Mouse (Mus musculus) erythroid progenitor cell, adult 5-6 weeks (primary cell): ENCODE results near the gene Aldh18a1. TPM values are rescaled to one million over a fixed set of nuclear protein-coding genes. Genes with fewer than 3 reads are reported as not detected.

Experiments used
- ATAC-seq: replicated peaks from 2 replicates; pipeline ENCODE4 v1.8.0; 2016; ENCODE audit warnings: moderate number of reproducible peaks, mild to moderate bottlenecking, moderate TSS enrichment, inconsistent platforms; ENCODE audit not compliant: poor library complexity, low FRiP score, severe bottlenecking
- total RNA-seq, 2 experiments: library from RNA; stranded (forward) in 1 of 2; stranded (reverse) in 1 of 2; fragments of 150-400 nt in 1 of 2; fragments of 186-747, 209-891 nt in 1 of 2; gene quantifications; 2 replicates each; pipeline versions ENCODE4 v1.2.3 to v1.2.4; 2015 to 2017; ENCODE audit warnings: low replicate concordance in 2 of 2

Aldh18a1 gene
- total RNA-seq, 2 experiments from 2014 or later, result 6.5 to 10.9 TPM

DNA sequence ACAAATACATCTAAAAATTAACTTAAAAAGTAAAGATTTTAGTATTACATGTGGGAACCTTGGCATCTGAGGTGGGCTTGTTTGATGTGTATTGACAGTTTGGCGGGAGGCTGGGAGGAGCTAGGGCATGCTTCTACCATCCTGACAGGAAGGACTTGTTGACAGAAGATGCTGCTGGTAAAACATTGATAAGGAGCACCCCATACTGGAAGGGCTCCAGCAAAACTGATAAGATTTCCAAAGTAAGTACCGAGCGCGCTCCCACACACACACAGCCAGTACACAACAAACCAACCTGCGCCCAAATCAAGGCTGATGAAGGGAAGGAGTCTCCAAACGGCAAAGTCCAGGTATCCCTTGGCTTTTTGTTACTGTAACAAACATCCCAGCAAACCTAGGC is 51.7 kb downstream of the Aldh18a1 start:
- peak; percentile 91 for ATAC-seq

DNA sequence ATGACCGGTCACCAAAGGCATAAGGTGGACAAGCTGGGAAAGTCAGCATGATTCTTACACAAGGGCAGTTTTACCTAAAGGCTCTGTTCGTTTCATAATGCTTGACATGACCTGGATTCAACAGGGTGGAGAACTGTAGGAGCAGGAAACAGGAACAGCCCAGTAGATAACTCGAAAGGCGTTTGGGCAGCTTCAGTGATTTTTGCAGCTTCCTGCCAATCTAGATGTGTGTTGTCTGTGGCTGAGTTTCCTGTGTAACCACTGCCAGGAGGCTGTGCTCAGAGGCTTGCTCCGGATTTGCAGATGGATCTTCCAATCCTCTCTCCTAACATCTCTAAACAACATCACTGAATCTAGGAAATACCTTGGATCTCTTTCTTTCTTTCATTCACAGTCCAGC is 55.7 kb downstream of the Aldh18a1 start:
- ATAC-seq, result no peak

DNA sequence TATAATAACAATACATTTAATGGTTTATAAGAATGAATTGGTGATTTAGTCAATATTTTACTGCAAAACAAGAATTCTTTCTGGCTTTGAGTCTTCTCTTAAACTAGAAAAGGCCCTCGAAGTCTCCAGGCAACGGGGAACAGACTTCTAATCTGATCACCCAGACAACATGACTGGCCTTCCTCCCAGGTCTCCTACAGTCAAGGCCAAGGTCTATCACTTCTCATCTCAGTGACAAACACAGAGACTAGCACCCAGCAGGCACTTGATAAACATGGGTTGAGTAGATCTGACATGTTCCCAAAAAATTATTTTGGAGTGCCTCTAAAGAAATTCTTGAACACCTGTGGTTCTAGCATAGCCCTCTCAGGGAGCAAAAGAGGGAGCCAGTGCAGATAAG is 57.9 kb downstream of the Aldh18a1 start:
- no peak for ATAC-seq

DNA sequence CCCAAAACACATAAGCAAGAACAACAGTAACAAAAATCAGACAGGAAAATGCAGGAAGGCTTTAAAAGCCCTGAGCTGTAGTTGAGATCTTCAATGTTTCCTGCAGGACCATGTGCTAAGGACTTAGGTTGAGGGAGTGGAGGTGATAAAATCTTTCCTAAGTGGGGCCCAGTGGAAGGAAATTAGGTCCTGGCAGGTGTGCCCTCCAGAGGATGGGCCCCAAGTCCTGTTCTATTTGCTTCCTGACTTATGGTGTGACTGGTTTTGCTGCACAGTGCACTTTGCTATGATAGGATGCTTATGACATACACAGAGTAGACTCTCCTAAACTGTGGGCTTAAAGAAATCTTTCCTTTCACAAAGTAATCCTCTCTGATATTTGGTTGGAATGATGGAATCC is 60.0 kb downstream of the Aldh18a1 start:
- ATAC-seq, result no peak

DNA sequence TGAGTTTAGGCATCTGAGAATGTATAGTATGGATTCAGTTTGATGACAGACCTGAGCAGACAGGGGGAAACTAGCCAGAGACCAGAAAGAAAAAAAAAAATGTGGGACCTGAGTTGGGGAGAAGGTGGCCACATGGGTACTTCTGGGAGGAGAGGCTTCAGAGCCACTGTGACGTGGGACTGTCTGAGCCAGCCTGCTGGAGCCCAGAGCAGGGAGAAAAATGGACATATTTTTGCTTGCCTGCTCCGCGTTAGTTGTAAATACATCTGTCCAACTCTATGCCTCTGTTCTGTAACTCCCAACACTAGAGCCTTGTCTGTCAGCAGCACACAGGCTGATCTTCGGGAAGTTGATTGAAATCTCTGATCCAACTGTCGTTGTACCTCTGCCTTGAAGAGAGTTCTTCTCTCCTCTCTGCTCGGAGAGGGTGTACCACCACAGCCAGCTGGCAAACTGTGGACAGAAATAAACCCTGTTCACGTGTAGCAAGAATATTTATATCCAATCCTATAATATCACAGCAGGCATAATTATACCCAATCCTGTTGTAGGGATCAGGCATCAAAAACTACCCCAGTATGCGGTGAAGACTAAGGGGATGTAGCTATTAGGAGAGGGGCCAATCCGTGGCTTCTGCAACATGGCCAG is 61.8 kb downstream of the Aldh18a1 start:
- ATAC-seq, result no peak

DNA sequence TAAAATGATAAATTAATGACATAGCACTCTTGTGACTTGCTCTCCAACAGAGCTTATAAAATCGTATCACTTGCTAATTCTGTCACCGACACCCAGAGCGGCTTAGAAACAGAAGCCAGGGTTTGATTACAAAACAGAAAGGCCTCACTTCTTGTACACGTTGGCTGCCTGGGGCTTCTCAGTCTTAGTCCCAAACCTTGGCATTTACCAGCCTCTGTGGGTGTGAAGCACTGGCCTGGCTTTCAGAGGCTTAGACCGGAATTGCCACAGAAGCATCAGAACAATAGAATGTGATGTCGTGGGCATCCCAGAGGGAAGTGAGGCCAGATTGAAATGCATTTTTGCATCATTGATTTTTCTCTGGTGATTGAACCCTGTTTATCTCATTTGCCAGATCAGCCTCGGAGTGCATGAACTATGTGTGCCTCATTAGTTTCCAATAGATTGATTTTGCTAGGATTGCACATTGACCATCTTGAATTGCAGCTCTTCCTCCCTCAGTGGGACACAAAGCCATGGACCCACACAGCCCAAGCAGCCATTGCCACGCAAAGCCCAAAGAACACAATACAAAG is 64.7 kb downstream of the Aldh18a1 start:
- no peak for ATAC-seq

DNA sequence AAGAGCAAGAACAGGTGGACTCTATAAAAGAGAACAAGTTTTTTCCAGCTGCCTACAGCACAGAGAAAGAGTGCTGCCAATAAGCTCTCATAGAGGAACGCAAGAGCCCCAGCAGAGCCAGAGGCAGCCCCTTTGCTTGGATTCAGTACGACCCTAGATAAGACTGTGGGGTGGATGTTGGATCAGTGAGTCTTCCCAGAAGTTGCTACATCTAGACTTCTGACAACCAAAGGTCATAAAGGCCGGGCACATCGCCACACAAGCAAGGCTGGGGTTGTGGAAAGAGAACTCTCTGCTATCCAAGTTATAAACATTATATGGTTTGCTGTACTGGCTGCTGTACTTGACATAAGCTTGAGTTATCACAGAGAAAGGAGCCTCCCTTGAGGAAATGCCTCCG is 67.9 kb downstream of the Aldh18a1 start:
- ATAC-seq, result no peak

DNA sequence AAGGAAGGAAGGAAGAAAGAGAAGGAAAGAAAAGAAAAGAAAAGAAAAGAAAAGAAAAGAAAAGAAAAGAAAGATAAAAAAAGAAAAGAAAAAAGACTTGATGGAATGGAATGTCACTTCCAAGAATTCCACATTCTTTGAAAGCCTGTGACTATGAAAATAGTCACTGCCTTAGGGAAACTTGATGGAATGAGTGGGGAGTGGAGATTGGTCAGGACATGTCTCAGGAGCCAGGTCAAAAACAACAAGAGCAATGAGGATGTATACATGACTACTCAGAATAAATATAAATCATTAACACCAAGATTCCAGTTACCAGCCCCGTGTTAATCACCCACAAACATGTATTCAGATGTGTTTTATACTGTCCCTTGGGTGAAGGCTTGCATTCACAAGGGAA is 69.6 kb downstream of the Aldh18a1 start:
- no peak for ATAC-seq

DNA sequence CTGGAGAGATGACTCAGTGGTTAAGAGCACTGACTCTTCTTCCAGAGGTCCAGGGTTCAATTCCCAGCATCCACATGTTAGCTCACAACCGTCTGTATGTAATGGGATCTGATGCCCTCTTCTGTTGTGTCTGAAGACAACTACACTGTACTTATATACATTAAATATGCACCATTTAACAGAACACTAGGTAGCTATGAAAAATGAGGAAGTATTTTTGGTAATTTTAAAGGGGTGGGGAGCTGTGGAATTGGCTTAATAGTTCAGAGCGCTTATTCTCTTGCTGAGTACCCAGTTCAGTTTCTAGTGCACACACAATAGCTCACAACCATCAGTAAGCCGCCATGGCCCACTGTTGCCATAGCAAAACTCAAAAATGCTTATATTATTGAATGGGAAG is 72.7 kb downstream of the Aldh18a1 start:
- ATAC-seq, result no peak

DNA sequence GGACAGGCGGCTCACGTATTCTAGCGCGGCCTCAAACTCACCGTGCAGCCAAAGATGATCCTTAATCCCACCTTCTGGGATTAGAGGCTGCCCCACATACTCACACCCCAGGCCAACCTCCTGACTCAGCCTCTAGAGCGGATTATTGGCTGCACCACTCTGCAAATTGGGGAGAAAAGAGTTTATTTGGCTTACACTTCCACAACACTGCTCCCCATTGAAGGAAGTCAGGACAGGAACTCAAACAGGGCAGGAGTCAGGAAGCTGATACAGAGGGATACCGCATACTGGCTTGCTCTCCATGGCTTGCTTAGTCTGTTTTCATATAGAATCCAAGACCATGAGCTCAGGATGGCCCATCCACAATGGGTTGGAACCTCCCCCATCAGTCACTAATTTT is 73.9 kb downstream of the Aldh18a1 start:
- no peak for ATAC-seq

DNA sequence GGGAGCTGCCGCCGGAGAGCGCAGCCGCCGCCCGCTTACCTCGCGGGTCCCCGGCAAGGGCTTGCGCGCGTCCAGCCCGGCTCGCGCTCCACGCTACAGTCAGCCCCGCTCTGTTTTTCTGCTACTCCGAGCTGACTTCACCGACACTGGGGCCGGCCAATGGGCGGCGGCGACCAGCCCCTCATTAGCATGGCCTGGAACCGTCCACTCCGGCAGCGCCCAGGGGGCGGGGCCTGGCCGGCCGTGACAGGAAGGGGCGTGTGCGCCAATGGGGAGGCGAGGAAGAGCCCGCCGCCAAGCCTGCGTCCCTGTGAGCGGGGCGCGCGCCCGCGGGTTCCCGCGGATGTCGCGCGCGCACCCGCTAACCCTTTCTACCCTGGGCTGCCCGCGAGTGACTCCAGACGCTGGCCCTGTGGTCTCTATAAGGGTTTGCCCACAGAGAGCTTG is 74.6 kb downstream of the Aldh18a1 start, which contains the start of gene Sorbs1:
TSS of gene Sorbs1 (minus strand) at position 148 of the 447 bp plus-strand sequence.
- ATAC-seq, result peak; percentile 91

DNA sequence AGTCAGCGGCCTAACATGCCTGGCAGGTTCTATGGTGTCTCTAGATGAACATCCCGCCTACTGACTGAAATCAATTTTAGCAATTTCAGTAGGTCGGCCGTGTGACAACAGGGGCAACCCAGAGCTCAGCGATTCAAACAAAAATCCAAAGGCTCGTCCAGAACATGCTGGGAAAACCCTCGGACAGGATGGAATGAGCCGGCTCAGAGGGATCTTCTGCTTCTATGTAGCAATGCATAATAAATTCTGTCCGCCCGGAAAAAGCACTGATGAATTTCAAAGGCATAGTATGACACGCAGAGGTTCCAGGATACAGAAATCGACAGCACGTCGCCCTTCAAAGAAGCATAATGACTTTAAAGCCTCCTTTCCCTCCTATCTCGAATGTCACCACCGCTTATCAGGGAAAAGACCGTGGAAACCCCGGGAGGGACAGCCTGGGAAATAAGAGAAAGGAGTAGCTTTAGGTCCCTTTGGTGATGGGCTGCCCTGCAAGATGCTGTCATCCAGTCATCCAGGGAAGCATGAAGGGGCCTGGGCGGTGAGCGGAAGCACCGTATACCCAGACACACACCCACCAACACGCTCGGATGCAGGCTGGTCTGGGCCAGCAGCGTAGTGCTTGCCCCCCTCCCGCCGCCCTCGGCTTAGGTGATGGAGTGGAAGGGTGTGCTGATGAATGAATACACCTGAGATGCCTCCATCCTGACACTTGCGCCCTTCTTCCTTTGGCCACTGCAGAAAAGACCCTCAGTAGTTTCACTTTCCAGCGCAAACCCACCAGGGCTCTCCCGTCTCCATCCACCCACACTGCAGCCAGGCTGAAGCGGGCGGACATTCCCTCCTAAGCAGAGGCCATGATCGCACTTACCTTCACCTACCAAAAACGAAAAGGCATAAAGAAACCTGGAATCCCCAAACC is 75.5 kb downstream of the Aldh18a1 start:
- peak; percentile 42 for ATAC-seq

DNA sequence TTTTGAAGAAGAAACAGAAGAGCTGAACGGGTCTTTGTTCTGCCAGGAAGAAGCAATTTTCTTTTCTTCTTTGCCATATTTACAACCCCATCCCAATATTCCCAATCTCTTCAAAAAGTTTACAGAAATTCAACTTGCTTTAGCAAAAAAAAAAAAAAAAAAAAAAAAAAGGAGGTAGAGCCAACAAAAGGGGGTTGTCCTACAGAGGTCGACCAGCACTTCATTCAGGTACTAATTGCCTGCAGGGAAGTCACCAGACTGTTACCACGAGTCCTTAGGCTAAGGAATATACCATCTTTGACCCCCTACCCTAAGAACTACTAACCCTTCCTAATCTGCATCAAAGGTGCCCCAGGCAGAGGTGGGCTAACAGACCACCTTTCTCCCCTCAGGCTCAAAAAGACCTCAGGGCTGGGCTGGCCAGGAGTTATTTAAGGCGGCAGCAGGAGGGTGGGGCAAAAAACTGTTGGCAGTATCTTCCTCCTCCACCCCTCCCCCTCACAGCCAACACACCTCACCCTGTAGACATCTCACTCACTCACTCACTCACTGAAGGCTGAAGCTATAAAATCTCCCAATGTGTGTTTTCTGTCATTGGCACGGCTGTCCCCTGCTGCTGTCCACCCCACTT is 76.5 kb downstream of the Aldh18a1 start:
- ATAC-seq, result peak; percentile 81

DNA sequence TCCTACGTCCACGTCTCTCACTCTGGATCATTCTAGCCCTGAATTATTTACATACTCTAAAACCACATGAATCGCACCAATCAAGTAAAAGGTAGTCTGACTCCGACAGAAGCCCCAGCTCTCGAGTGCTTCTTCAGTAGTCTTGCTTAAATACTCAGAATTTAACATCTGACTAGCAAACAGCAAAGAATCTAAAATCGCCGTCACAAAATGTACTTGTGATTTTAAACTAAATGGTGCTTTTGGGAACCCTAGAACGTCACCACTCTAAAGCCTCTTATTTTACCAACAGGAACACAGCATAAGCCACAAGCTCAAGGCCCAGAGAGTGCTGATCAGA is 77.2 kb downstream of the Aldh18a1 start:
- ATAC-seq, result no peak

DNA sequence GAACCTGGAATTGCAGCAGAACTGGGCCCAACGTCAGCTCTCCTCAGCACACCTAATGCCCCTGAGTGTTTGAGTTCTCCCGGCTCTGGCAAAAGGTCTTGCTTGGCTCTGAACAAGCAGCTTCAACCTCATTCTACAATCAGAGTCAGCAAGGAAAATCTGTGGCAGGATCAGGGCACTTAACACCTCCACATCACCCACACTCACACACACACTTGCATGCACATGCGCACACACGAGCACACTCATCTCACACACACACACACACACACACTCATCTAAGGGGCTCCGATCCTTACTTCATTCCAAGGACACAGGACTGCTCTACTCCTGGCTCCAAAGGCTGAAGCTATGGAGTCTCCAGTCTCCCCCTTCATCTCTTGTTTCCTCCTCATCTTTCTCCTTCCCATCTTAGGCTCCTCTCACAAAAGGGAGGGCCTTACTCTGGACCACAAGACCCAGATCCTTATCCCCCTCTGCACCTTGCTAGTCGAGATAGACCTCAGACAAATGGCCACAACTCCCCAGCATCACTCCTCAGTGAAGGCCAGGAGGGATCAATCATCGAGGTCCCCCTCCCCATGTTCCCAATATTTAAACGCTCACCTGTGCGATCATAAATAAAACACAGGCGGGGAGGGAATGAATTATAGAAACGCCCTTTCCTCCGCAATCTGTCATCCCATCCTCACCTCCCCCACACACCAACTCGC is 77.7 kb downstream of the Aldh18a1 start:
- no peak for ATAC-seq

DNA sequence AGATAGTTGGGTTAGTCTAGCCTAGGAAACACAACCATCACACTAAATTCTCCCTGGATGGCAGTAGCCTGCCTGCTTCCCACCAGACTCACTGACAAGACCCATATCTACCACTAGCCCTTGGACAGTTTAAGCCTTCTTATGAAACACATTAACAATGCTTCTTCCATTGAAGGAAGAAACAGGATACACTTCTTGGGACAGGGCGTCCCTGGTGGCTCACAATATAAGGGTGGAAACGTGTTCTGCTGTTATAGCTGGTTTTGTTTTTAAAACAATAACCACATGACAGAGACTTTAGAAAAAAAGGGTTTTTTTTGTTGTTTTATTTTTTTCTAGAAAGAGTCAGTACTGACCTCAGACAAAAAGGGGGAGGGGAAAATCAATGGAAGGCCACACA is 79.0 kb downstream of the Aldh18a1 start:
- no peak for ATAC-seq

DNA sequence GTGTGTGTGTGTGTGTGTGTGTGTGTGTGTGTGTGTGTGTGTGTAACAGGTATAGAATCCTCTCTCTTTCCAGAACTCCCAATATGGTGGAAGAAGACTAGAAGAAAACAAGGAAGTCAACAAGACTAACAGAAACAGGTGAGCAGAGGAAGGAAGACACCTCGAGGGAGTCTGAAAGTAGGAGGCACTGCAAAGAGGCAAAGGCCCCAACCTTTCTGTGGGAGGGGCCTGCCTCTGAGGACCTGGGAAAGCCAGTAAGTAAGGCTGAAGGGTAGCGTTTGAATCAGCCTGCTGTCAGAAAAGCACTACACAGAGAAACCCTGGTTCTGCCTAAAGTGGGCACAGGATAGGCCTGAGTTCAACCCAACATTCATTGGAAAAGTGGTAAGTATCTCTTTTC is 79.4 kb downstream of the Aldh18a1 start:
- ATAC-seq, result no peak

DNA sequence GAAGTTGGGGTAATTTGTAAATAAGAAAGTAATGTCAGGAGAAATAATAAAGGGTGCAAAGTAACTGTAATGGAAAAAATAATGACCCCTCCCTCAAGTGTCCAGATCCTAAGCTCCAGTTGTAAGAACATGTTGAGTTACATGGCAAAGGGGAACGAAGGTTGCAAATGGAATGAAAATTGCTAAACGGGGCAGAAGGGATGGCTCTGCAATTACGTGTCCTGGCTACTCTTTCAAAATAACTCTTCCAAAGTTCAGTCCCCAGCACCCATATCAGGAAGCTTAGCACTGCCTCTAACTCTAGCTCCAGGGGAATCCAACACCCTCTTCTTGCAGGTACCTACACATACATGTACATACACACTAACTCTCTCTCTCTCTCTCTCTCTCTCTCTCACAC is 81.3 kb downstream of the Aldh18a1 start:
- no peak for ATAC-seq

DNA sequence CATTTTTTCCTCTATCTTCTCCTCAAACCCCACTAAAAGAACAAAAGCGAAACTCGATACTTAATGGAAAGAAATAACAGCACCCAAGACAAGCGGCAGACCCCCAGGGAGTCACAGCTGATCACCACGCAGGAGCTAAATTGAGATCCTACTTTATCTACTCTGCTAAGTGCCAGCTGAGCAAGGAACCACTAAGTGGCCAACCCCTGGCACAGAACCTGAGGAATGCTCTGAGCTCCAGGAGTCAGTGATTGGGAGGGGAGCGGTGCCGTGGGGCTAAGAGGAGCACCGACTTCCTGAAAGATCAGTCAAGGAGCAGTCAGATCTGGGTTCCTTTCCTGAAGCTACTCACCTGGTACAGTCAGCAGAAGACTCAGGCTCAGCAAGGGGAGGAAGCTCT is 83.9 kb downstream of the Aldh18a1 start:
- ATAC-seq, result no peak
